Mouse (Mus musculus) brain, embryonic 14.5 days (tissue): ENCODE data around the gene Rbm14.

Source experiments
- CTCF ChIP-seq: fragments of 200-500 bp; IDR thresholded peaks from 2 replicates; pipeline ENCODE4 v1.5.1; 2012; ENCODE audit warnings: inconsistent platforms, mild to moderate bottlenecking, moderate library complexity, borderline replicate concordance; ENCODE audit not compliant: insufficient read depth, insufficient read length; ENCODE audit errors: extremely low read depth
- POLR2A ChIP-seq: fragments of 200-500 bp; IDR thresholded peaks from 2 replicates; pipeline ENCODE4 v1.6.1; 2012; ENCODE audit warnings: mild to moderate bottlenecking, inconsistent platforms, borderline replicate concordance; ENCODE audit not compliant: poor library complexity, insufficient read depth, insufficient read length, severe bottlenecking; ENCODE audit errors: extremely low read depth

DNA sequence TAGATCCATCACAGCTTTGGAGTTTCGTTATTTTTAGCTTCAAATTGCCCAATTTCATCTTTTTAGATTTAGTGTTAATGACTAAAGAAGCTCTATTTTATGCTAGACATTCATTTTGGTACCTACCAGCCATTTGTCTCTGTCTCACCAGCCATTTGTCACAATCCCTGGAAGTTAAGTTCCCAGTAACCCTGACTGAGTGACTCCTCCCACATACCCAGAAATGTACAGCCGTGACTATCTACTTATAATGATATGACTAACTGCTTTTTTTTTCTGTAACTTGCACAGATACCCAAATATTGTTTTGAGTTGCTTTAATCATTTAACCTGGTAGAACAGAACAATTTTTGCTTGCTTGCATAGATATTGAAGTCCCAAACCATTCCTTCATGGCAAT, 34.4 kb upstream of the Rbm14 start:
- no peak for TF ChIP-seq CTCF
- TF ChIP-seq POLR2A: no peak
